Mouse (Mus musculus) midbrain, embryonic 12.5 days (tissue): ENCODE data around the gene Tmem128. TPM values are rescaled to one million over a fixed set of nuclear protein-coding genes. Genes with fewer than 3 reads are reported as not detected.

Source experiments
- ATAC-seq: fragments of 200-750 bp; cut with Nextera tagmentation; 2 replicates; pipeline ENCODE4 v1.8.0; 2017; ENCODE audit warnings: low read depth, moderate TSS enrichment, moderate library complexity; ENCODE audit not compliant: low FRiP score
- H3K27ac ChIP-seq: fragments of 300-500 bp; sonication (generic); replicated peaks from 2 replicates; pipeline ENCODE4 v1.5.1; 2016; ENCODE audit warnings: mild to moderate bottlenecking
- H3K27me3 ChIP-seq: fragments of 300-500 bp; sonication (generic); 2 replicates; pipeline ENCODE4 v1.6.1; 2016; ENCODE audit warnings: mild to moderate bottlenecking
- H3K36me3 ChIP-seq: fragments of 300-500 bp; sonication (generic); 2 replicates; pipeline ENCODE4 v1.6.1; 2016
- H3K4me1 ChIP-seq: fragments of 300-500 bp; sonication (generic); 2 replicates; pipeline ENCODE4 v1.6.1; 2016
- H3K4me2 ChIP-seq: fragments of 300-500 bp; sonication (generic); replicated peaks from 2 replicates; pipeline ENCODE4 v1.6.1; 2016; ENCODE audit warnings: mild to moderate bottlenecking, moderate library complexity
- H3K4me3 ChIP-seq: fragments of 300-500 bp; sonication (generic); 2 replicates; pipeline ENCODE4 v1.5.1; 2016; ENCODE audit warnings: mild to moderate bottlenecking
- H3K9ac ChIP-seq: fragments of 300-500 bp; sonication (generic); replicated peaks from 2 replicates; pipeline ENCODE4 v1.6.1; 2016; ENCODE audit warnings: mild to moderate bottlenecking, moderate library complexity
- H3K9me3 ChIP-seq: fragments of 300-500 bp; sonication (generic); 2 replicates; pipeline ENCODE4 v1.6.1; 2016; ENCODE audit warnings: mild to moderate bottlenecking
- WGBS: fragments of 180-500 bp; shearing (Covaris S2); methylation state at CpG from one replicate; pipeline ENCODE4 v1.1.7; 2016; 5-methylcytosine and 5-hydroxymethylcytosine counted together
- polyA plus RNA-seq: library from polyadenylated mRNA; unstranded; fragments of >200 nt; fragmentation: Nextera tagmentation; extraction: Ambion mirVana; gene quantifications from 2 replicates; pipeline ENCODE4 v1.2.1, GENCODE M21; 2016

Gene Tmem128
- polyA plus RNA-seq = 88.3 and 100 TPM in 2 replicates

- peak within 1 kb of the TSS; percentile 68 for H3K4me2 ChIP-seq
- peak; percentile 73 for ATAC-seq
- peaks cover 30% of the 10 kb centered on the region for H3K36me3 ChIP-seq
- H3K4me1 ChIP-seq = peaks cover 6% of the 10 kb centered on the region
- no peaks in the 10 kb centered on the region for H3K9me3 ChIP-seq
- H3K9ac ChIP-seq = peak within 1 kb of the TSS; percentile 83
- H3K27me3 ChIP-seq = peaks cover 4% of the 10 kb centered on the region; the same call in 1 of the 2 replicates
- peak within 1 kb of the TSS; percentile 86 for H3K4me3 ChIP-seq
- under 1% methylated on average over 40 of the region's 40 CpGs for WGBS
- peak within 1 kb of the TSS; percentile 63 for H3K27ac ChIP-seq
Observed at GRCm38 (mm10) chr5:38260107-38260682, at the start of gene Tmem128. Tmem128 (plus strand) TSS chr5:38260185.

DNA sequence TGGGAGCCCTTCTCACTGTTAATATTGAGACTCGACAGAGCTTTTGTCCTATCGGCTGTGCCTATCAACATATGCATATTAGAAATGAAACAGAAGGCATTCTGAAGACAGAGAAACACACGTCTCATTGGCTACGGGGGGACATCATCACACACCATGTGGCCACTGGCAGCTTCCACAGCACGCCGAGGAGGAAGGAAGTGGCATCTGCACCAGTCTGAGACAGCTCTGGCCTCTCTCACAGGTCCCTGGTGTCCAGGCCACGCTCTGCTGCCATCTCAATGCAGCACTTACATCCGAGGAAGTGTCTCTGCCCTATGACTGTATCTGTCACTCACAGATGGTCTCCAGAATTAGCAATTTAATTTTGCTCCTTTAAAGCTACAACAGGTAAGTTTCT lies 48.3 kb upstream of the Tmem128 start:
- no peak overlapping the region for H3K27ac ChIP-seq
- no peak overlapping the region for H3K4me2 ChIP-seq
- no peak overlapping the region for H3K4me3 ChIP-seq
- no peak for ATAC-seq
- H3K4me1 ChIP-seq = no peaks in the 10 kb centered on the region
- H3K27me3 ChIP-seq = no peaks in the 10 kb centered on the region
- H3K9ac ChIP-seq = no peak overlapping the region
- no peaks in the 10 kb centered on the region for H3K9me3 ChIP-seq
- H3K36me3 ChIP-seq = peaks cover 74% of the 10 kb centered on the region
- WGBS = 89% methylated on average over 8 of the region's 8 CpGs

DNA sequence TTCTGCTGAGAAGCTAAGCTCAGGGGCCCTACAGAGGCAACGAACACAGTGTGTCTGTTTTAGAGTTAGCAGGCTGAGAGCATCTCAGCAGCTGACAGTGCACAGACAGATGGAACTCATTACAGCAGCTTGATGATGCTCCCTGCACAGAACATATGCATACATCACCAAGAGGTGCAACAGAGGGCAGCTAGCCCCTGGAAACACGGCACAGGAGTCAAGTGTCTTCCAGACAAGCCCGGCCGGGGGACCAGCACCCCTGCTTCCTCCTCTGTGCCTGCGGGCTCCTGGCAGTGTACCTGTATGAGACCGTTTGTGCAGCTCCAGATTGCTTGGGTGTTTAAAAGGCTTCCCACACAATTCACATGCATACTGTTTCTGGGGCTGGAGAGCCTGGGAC lies 47.0 kb upstream of the Tmem128 start:
- peaks cover 80% of the 10 kb centered on the region for H3K36me3 ChIP-seq

DNA sequence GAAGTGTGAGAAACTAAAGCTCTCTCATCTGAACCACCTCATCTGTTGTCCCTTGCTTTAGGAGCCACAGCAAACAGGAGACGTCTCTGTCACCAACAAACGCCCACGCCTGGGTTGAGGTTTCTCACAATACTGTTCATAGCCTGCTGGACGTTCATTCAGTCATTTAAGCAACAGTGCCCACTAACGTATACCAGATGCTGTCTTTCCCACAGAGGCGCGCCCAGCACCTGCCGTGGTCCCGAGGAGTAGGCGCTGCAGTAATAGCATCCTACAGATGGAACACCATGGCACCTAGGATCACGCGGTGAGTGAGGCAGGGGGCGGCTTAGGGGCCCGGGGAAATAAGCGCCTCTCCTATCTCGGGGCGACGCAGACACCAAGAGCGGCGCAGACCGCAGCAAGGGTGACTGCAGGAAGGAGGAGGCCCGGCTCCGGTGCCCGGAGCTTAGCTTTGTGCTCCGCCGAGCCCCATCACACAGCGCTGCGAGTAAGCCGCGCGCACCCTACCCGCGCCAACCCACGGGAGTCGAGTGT lies 40.1 kb upstream of the Tmem128 start:
- ATAC-seq = peak; percentile 88
- Histone ChIP-seq H3K4me3 (peak overlapping the region; percentile 77), H3K27ac (peak overlapping the region; percentile 71), H3K9me3 (no peaks in the 10 kb centered on the region), H3K36me3 (peaks cover 38% of the 10 kb centered on the region), H3K4me2 (peak overlapping the region; percentile 89), H3K27me3 (no peaks in the 10 kb centered on the region), H3K4me1 (peaks cover 22% of the 10 kb centered on the region), H3K9ac (peak overlapping the region; percentile 89)
- 1% methylated on average over 35 of the region's 35 CpGs for WGBS

More for the DNA sequence above, 47.0 kb upstream of the Tmem128 start:
- H3K9me3 ChIP-seq = no peaks in the 10 kb centered on the region
- no peak overlapping the region for H3K4me3 ChIP-seq
- H3K4me2 ChIP-seq = no peak overlapping the region
- H3K27ac ChIP-seq = no peak overlapping the region
- no peak for ATAC-seq
- WGBS = 90% methylated on average over 6 of the region's 6 CpGs
- H3K4me1 ChIP-seq = no peaks in the 10 kb centered on the region
- no peaks in the 10 kb centered on the region for H3K27me3 ChIP-seq
- H3K9ac ChIP-seq = no peak overlapping the region; the same call in 1 of the 2 replicates

DNA sequence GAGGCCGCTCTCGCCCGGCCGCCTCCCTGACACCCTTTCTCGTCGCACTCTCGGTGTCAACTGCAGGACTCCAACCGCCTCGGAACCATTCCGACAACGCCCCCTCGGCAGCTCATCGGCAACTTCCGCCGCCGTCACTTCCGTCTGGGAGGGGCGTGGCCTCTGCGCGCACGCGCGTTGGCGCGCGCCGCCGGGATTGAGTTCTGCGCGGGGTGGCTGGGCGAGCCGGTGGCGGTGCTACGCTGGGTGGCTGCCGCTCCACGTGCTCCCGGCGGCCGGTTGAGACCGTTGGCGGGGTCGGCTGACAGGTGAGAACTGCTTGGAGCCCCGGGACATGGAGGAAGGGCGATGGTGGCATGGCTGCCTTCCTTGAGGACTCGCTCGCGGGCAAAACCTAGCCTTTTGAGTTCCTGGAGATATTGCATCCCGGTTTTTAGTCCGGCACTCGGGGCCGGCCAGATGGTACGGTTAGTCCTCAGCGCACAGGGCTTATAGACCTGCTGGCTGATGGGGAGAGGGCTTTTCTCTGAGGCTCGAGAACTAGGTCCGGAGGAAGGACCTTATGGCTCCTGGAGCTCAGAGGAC lies 39.6 kb upstream of the Tmem128 start, which contains the start of the genes Zbtb49 and Lyar:
Gene Zbtb49 (minus strand): TSS at position 130 of the 585 bp plus-strand sequence.
Gene Lyar (plus strand): TSS at position 143 of the 585 bp plus-strand sequence.
- Histone ChIP-seq H3K9ac (peak within 1 kb of the TSS; percentile 89), H3K36me3 (peaks cover 38% of the 10 kb centered on the region), H3K9me3 (no peaks in the 10 kb centered on the region), H3K4me2 (peak within 1 kb of the TSS; percentile 89), H3K27me3 (no peaks in the 10 kb centered on the region), H3K4me3 (peak within 1 kb of the TSS; percentile 77), H3K27ac (peak within 1 kb of the TSS; percentile 71), H3K4me1 (peaks cover 22% of the 10 kb centered on the region)
- ATAC-seq = peak; percentile 92
- WGBS = 0% methylated on average over 55 of the region's 55 CpGs

DNA sequence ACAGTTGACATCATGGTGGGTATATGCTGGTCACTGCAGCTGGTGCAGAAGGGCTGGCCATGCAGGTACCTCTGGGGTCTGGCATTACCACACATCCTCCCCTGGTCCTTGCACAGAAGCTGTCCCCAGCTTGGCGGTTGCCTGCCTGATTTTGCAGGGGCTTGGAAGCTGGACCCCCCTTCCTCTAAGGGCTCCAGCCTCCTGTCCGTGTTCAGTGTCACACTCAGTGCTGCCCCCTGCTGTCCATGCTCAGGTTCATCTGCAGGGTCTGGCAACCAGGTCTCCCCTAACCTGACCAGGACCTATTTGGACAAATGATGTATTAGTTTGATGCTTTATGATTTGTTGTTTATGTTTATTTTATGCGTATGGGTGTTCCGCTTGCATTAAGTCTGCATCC lies 24.6 kb upstream of the Tmem128 start:
- H3K4me1 ChIP-seq = no peaks in the 10 kb centered on the region
- WGBS = 71% methylated on average over 4 of the region's 4 CpGs
- H3K36me3 ChIP-seq = peaks cover 53% of the 10 kb centered on the region
- H3K4me3 ChIP-seq = no peak overlapping the region
- H3K27me3 ChIP-seq = peaks cover 30% of the 10 kb centered on the region
- ATAC-seq = no peak
- H3K27ac ChIP-seq = no peak overlapping the region
- no peak overlapping the region for H3K4me2 ChIP-seq
- no peak overlapping the region for H3K9ac ChIP-seq
- 0 out of 2 replicates have a peak, but pooled peaks cover 3% of the 10 kb centered on the region for H3K9me3 ChIP-seq

- Histone ChIP-seq H3K4me2 (no peak overlapping the region), H3K4me3 (no peak overlapping the region), H3K27ac (no peak overlapping the region), H3K9ac (no peak overlapping the region), H3K9me3 (0 out of 2 replicates have a peak, but pooled peaks cover 3% of the 10 kb centered on the region), H3K4me1 (peaks cover 7% of the 10 kb centered on the region; the same call in 1 of the 2 replicates), H3K36me3 (peaks cover 41% of the 10 kb centered on the region), H3K27me3 (peaks cover 30% of the 10 kb centered on the region)
- no peak for ATAC-seq
- WGBS = 96% methylated on average over 2 of the region's 2 CpGs
Observed at GRCm38 (mm10) chr5:38236627-38237026, 23.4 kb upstream of the Tmem128 start.

GRCm38 (mm10) chr5:38240727-38241472 lies 19.1 kb upstream of the Tmem128 start:
- Histone ChIP-seq H3K9me3 (0 out of 2 replicates have a peak, but pooled peaks cover 3% of the 10 kb centered on the region), H3K4me2 (no peak overlapping the region), H3K9ac (no peak overlapping the region), H3K4me1 (peaks cover 7% of the 10 kb centered on the region; the same call in 1 of the 2 replicates), H3K4me3 (no peak overlapping the region), H3K27ac (no peak overlapping the region), H3K36me3 (peaks cover 12% of the 10 kb centered on the region; the same call in 1 of the 2 replicates), H3K27me3 (peaks cover 51% of the 10 kb centered on the region)
- ATAC-seq = peak; percentile 65; the same call in 1 of the 2 replicates
- WGBS = 33% methylated on average over 5 of the region's 5 CpGs

DNA sequence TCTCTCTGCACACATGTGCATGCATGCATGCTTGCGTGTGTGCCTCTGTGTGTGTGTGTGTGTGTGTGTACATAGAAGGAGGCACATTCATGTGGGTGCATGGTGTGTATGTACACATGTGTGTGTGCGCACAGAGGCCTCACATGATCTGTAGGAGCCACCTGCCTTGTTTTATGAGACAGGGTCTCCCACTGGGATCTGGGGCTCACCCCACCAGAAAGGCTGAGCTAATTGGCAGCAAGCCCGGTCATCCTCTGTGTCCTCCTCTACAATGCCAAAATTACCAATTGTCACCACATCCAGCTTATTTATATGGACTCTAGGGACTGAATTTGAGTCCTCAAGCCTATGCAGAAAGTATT lies 18.5 kb upstream of the Tmem128 start:
- Histone ChIP-seq H3K4me1 (peaks cover 7% of the 10 kb centered on the region; the same call in 1 of the 2 replicates), H3K9me3 (0 out of 2 replicates have a peak, but pooled peaks cover 3% of the 10 kb centered on the region), H3K27me3 (peaks cover 53% of the 10 kb centered on the region), H3K9ac (no peak overlapping the region), H3K4me3 (no peak overlapping the region), H3K27ac (no peak overlapping the region), H3K36me3 (peaks cover 6% of the 10 kb centered on the region; the same call in 1 of the 2 replicates), H3K4me2 (no peak overlapping the region)
- peak; percentile 30; the same call in 1 of the 2 replicates for ATAC-seq
- WGBS = 76% methylated on average over 3 of the region's 3 CpGs

- H3K4me1 ChIP-seq = peaks cover 7% of the 10 kb centered on the region; the same call in 1 of the 2 replicates
- WGBS = 79% methylated on average over 6 of the region's 6 CpGs
- H3K27me3 ChIP-seq = peaks cover 51% of the 10 kb centered on the region
- 0 out of 2 replicates have a peak, but pooled peaks cover 3% of the 10 kb centered on the region for H3K36me3 ChIP-seq
- no peak overlapping the region for H3K27ac ChIP-seq
- no peak overlapping the region for H3K4me3 ChIP-seq
- ATAC-seq = no peak
- H3K9me3 ChIP-seq = no peaks in the 10 kb centered on the region
- H3K9ac ChIP-seq = no peak overlapping the region
- no peak overlapping the region for H3K4me2 ChIP-seq
Observed at GRCm38 (mm10) chr5:38241966-38242365, 18.0 kb upstream of the Tmem128 start.

DNA sequence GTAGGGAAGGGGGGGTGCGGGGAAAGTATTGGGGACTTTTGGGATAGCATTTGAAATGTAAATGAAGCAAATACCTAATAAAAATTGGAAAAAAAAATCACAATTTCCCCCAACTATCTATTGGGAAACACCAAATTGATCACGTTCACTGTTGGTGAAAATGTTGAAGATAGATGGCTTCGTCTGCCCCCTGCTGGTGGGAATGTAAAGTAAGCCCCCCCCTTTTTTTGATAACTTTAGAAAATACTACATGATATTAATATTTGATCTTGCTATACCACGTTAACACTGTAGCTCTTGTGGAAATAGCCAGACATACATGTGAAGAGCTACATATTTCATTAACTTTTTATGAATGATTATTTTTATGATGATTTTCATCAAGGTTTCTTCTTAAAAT lies 4.8 kb upstream of the Tmem128 start:
- no peak overlapping the region for H3K9ac ChIP-seq
- H3K4me2 ChIP-seq = no peak overlapping the region
- ATAC-seq = no peak
- H3K4me3 ChIP-seq = no peak overlapping the region
- no peaks in the 10 kb centered on the region for H3K4me1 ChIP-seq
- 48% methylated on average over 4 of the region's 4 CpGs for WGBS
- peaks cover 4% of the 10 kb centered on the region; the same call in 1 of the 2 replicates for H3K27me3 ChIP-seq
- H3K36me3 ChIP-seq = no peaks in the 10 kb centered on the region
- H3K9me3 ChIP-seq = no peaks in the 10 kb centered on the region
- H3K27ac ChIP-seq = no peak overlapping the region
